Mouse (Mus musculus): ENCODE measurements around the gene Mmp11. TPM values are rescaled to one million over a fixed set of nuclear protein-coding genes. Genes with fewer than 3 reads are reported as not detected.

Mmp11 gene
- polyA plus RNA-seq, 1 experiment from 2014 or later: 25.4 TPM

- Histone ChIP-seq H3K27me3 (replicated peaks; ENCODE audit: control insufficient read depth, insufficient read depth, low read length) (no peaks in the 10 kb centered on the region), H3K9ac (ENCODE audit: low read depth, low read length) (no peak overlapping the region), H3K4me1 (ENCODE audit: control insufficient read depth, insufficient read depth, low read length) (peaks cover 22% of the 10 kb centered on the region), H3K9me3 (ENCODE audit: control insufficient read depth, low read length) (no peaks in the 10 kb centered on the region), H3K4me2 (ENCODE audit: low read depth, low read length) (no peak overlapping the region), H3K4me3 (ENCODE audit: low read length) (no peak overlapping the region), H3K27ac (ENCODE audit: low read length) (no peak overlapping the region), H3K36me3 (ENCODE audit: control insufficient read depth, insufficient read depth, low read length) (no peaks in the 10 kb centered on the region)
- 73% methylated on average over 13 of the region's 13 CpGs for WGBS
- ATAC-seq: no peak
Observed at GRCm38 (mm10) chr10:75926396-75926795, 9.9 kb downstream of the Mmp11 start.

GRCm38 (mm10) chr10:75924324-75924723 lies 12.0 kb downstream of the Mmp11 start:
- H3K4me3 ChIP-seq (ENCODE audit: low read length): no peak overlapping the region
- no peaks in the 10 kb centered on the region for H3K36me3 ChIP-seq (ENCODE audit: control insufficient read depth, insufficient read depth, low read length)
- no peaks in the 10 kb centered on the region for H3K9me3 ChIP-seq (ENCODE audit: control insufficient read depth, low read length)
- no peaks in the 10 kb centered on the region for H3K27me3 ChIP-seq (replicated peaks; ENCODE audit: control insufficient read depth, insufficient read depth, low read length)
- H3K27ac ChIP-seq (ENCODE audit: low read length): no peak overlapping the region
- no peak overlapping the region for H3K9ac ChIP-seq (ENCODE audit: low read depth, low read length)
- ATAC-seq: no peak
- peaks cover 15% of the 10 kb centered on the region for H3K4me1 ChIP-seq (ENCODE audit: control insufficient read depth, insufficient read depth, low read length)
- 71% methylated on average over 2 of the region's 2 CpGs for WGBS
- H3K4me2 ChIP-seq (ENCODE audit: low read depth, low read length): no peak overlapping the region

GRCm38 (mm10) chr10:75921726-75922560 lies 14.4 kb downstream of the Mmp11 start:
- WGBS: 4% methylated on average over 22 of the region's 22 CpGs
- no peaks in the 10 kb centered on the region for H3K9me3 ChIP-seq (ENCODE audit: control insufficient read depth, low read length)
- no peaks in the 10 kb centered on the region for H3K36me3 ChIP-seq (ENCODE audit: control insufficient read depth, insufficient read depth, low read length)
- peak overlapping the region; percentile 88 for H3K4me2 ChIP-seq (ENCODE audit: low read depth, low read length)
- H3K4me1 ChIP-seq (ENCODE audit: control insufficient read depth, insufficient read depth, low read length): peaks cover 22% of the 10 kb centered on the region
- no peaks in the 10 kb centered on the region for H3K27me3 ChIP-seq (replicated peaks; ENCODE audit: control insufficient read depth, insufficient read depth, low read length)
- peak overlapping the region; percentile 88 for H3K4me3 ChIP-seq (ENCODE audit: low read length)
- peak overlapping the region; percentile 94 for H3K9ac ChIP-seq (ENCODE audit: low read depth, low read length)
- ATAC-seq: peak; percentile 31
- peak overlapping the region; percentile 91 for H3K27ac ChIP-seq (ENCODE audit: low read length)

- H3K4me1 ChIP-seq (ENCODE audit: control insufficient read depth, insufficient read depth, low read length): peaks cover 22% of the 10 kb centered on the region
- under 1% methylated on average over 76 of the region's 76 CpGs for WGBS
Observed at GRCm38 (mm10) chr10:75921026-75921725, 15.1 kb downstream of the Mmp11 start, which contains the start of gene Smarcb1. Smarcb1 (minus strand) TSS chr10:75921617.

GRCm38 (mm10) chr10:75919026-75919425 lies 17.3 kb downstream of the Mmp11 start:
- H3K9ac ChIP-seq (ENCODE audit: low read depth, low read length): no peak overlapping the region
- H3K4me2 ChIP-seq (ENCODE audit: low read depth, low read length): no peak overlapping the region
- no peak for ATAC-seq
- peaks cover 22% of the 10 kb centered on the region for H3K4me1 ChIP-seq (ENCODE audit: control insufficient read depth, insufficient read depth, low read length)
- no peaks in the 10 kb centered on the region for H3K27me3 ChIP-seq (replicated peaks; ENCODE audit: control insufficient read depth, insufficient read depth, low read length)
- no peak overlapping the region for H3K4me3 ChIP-seq (ENCODE audit: low read length)
- 0 out of 2 replicates have a peak, but pooled peaks cover 6% of the 10 kb centered on the region for H3K36me3 ChIP-seq (ENCODE audit: control insufficient read depth, insufficient read depth, low read length)
- no peak overlapping the region for H3K27ac ChIP-seq (ENCODE audit: low read length)
- WGBS: 79% methylated on average over 5 of the region's 5 CpGs
- no peaks in the 10 kb centered on the region for H3K9me3 ChIP-seq (ENCODE audit: control insufficient read depth, low read length)

More at GRCm38 (mm10) chr10:75921026-75921725, 15.1 kb downstream of the Mmp11 start, which contains the start of gene Smarcb1:
- peak within 1 kb of the TSS; percentile 88 for H3K4me3 ChIP-seq (ENCODE audit: low read length)
- peak within 1 kb of the TSS; percentile 94 for H3K9ac ChIP-seq (ENCODE audit: low read depth, low read length)
- H3K4me2 ChIP-seq (ENCODE audit: low read depth, low read length): peak within 1 kb of the TSS; percentile 88
- no peaks in the 10 kb centered on the region for H3K27me3 ChIP-seq (replicated peaks; ENCODE audit: control insufficient read depth, insufficient read depth, low read length)
- H3K36me3 ChIP-seq (ENCODE audit: control insufficient read depth, insufficient read depth, low read length): no peaks in the 10 kb centered on the region
- ATAC-seq: peak; percentile 93
- H3K27ac ChIP-seq (ENCODE audit: low read length): peak within 1 kb of the TSS; percentile 91
- no peaks in the 10 kb centered on the region for H3K9me3 ChIP-seq (ENCODE audit: control insufficient read depth, low read length)

- Histone ChIP-seq H3K9me3 (ENCODE audit: control insufficient read depth, low read length) (no peaks in the 10 kb centered on the region), H3K4me2 (ENCODE audit: low read depth, low read length) (no peak overlapping the region), H3K4me1 (ENCODE audit: control insufficient read depth, insufficient read depth, low read length) (peaks cover 16% of the 10 kb centered on the region), H3K9ac (ENCODE audit: low read depth, low read length) (no peak overlapping the region), H3K4me3 (ENCODE audit: low read length) (no peak overlapping the region), H3K27ac (ENCODE audit: low read length) (no peak overlapping the region), H3K27me3 (replicated peaks; ENCODE audit: control insufficient read depth, insufficient read depth, low read length) (no peaks in the 10 kb centered on the region), H3K36me3 (ENCODE audit: control insufficient read depth, insufficient read depth, low read length) (0 out of 2 replicates have a peak, but pooled peaks cover 6% of the 10 kb centered on the region)
- 77% methylated on average over 8 of the region's 8 CpGs for WGBS
- no peak for ATAC-seq
Observed at GRCm38 (mm10) chr10:75916840-75917239, 19.5 kb downstream of the Mmp11 start.

- Histone ChIP-seq H3K9me3 (ENCODE audit: control insufficient read depth, low read length) (no peaks in the 10 kb centered on the region), H3K36me3 (ENCODE audit: control insufficient read depth, insufficient read depth, low read length) (peaks cover 15% of the 10 kb centered on the region; the same call in 1 of the 2 replicates)
- WGBS: 71% methylated on average over 7 of the region's 7 CpGs
Observed at GRCm38 (mm10) chr10:75915557-75915956, 20.7 kb downstream of the Mmp11 start.

GRCm38 (mm10) chr10:75913013-75913589 lies 23.2 kb downstream of the Mmp11 start:
- Histone ChIP-seq H3K4me3 (ENCODE audit: low read length) (no peak overlapping the region), H3K27ac (ENCODE audit: low read length) (no peak overlapping the region), H3K36me3 (ENCODE audit: control insufficient read depth, insufficient read depth, low read length) (peaks cover 28% of the 10 kb centered on the region), H3K27me3 (replicated peaks; ENCODE audit: control insufficient read depth, insufficient read depth, low read length) (no peaks in the 10 kb centered on the region), H3K9ac (ENCODE audit: low read depth, low read length) (no peak overlapping the region), H3K4me1 (ENCODE audit: control insufficient read depth, insufficient read depth, low read length) (no peaks in the 10 kb centered on the region), H3K9me3 (ENCODE audit: control insufficient read depth, low read length) (no peaks in the 10 kb centered on the region), H3K4me2 (ENCODE audit: low read depth, low read length) (no peak overlapping the region)
- WGBS: 63% methylated on average over 6 of the region's 6 CpGs
- no peak for ATAC-seq

More at GRCm38 (mm10) chr10:75915557-75915956, 20.7 kb downstream of the Mmp11 start:
- peaks cover 15% of the 10 kb centered on the region for H3K4me1 ChIP-seq (ENCODE audit: control insufficient read depth, insufficient read depth, low read length)
- H3K27me3 ChIP-seq (replicated peaks; ENCODE audit: control insufficient read depth, insufficient read depth, low read length): no peaks in the 10 kb centered on the region
- no peak overlapping the region for H3K4me3 ChIP-seq (ENCODE audit: low read length)
- no peak overlapping the region for H3K4me2 ChIP-seq (ENCODE audit: low read depth, low read length)
- no peak for ATAC-seq
- 0 out of 2 replicates have a peak overlapping the region, but pooled peaks have one; percentile 6 for H3K9ac ChIP-seq (ENCODE audit: low read depth, low read length)
- no peak overlapping the region for H3K27ac ChIP-seq (ENCODE audit: low read length)

GRCm38 (mm10) chr10:75910698-75911097 lies 25.6 kb downstream of the Mmp11 start:
- Histone ChIP-seq H3K9ac (ENCODE audit: low read depth, low read length) (no peak overlapping the region), H3K9me3 (ENCODE audit: control insufficient read depth, low read length) (no peaks in the 10 kb centered on the region), H3K4me3 (ENCODE audit: low read length) (no peak overlapping the region), H3K4me2 (ENCODE audit: low read depth, low read length) (no peak overlapping the region), H3K27ac (ENCODE audit: low read length) (no peak overlapping the region), H3K27me3 (replicated peaks; ENCODE audit: control insufficient read depth, insufficient read depth, low read length) (no peaks in the 10 kb centered on the region), H3K36me3 (ENCODE audit: control insufficient read depth, insufficient read depth, low read length) (peaks cover 28% of the 10 kb centered on the region), H3K4me1 (ENCODE audit: control insufficient read depth, insufficient read depth, low read length) (no peaks in the 10 kb centered on the region)
- WGBS: 87% methylated on average over 2 of the region's 2 CpGs
- ATAC-seq: no peak

All from intestine, embryonic 16.5 days (tissue).